Mouse (Mus musculus) ovary, postnatal 36 days (tissue): ENCODE measurements at regions not wholly inside any gene's neighbourhood (a gene's known extent, or its start where the extent isn't known, plus 50 kb on each side); places are given as distances from the start of the nearest gene placed in this dataset.

Experiments used
- DNase-seq: peaks from one replicate; pipeline ENCODE4 v3.0.0; 2022; ENCODE audit warnings: low spot score, mixed read lengths

- DNase-seq, result no peak
These were observed 259.2 kb upstream of the Csf3r start for GRCm38 (mm10) chr4:125765171-125765570.

- DNase-seq, result no peak
These were observed 247.2 kb upstream of the Csf3r start for GRCm38 (mm10) chr4:125777126-125777525.

GRCm38 (mm10) chr4:125780113-125780512 is 244.2 kb upstream of the Csf3r start:
- no peak for DNase-seq

- no peak for DNase-seq
These were observed 243.3 kb upstream of the Csf3r start for GRCm38 (mm10) chr4:125780921-125781487.

GRCm38 (mm10) chr4:125782346-125782745 is 242.0 kb upstream of the Csf3r start:
- no peak for DNase-seq

GRCm38 (mm10) chr4:125786083-125786482 is 238.3 kb upstream of the Csf3r start:
- DNase-seq, result no peak

- DNase-seq, result no peak
These were observed 229.7 kb upstream of the Csf3r start for GRCm38 (mm10) chr4:125794679-125795078.

GRCm38 (mm10) chr4:125807923-125808322 is 216.4 kb upstream of the Csf3r start:
- DNase-seq, result no peak

- no peak for DNase-seq
These were observed 214.8 kb upstream of the Csf3r start for GRCm38 (mm10) chr4:125809446-125810108.

GRCm38 (mm10) chr4:125810247-125810646 is 214.1 kb upstream of the Csf3r start:
- DNase-seq, result no peak

GRCm38 (mm10) chr4:125814311-125814710 is 210.0 kb upstream of the Csf3r start:
- DNase-seq, result no peak

- DNase-seq, result no peak
These were observed 209.1 kb upstream of the Csf3r start for GRCm38 (mm10) chr4:125815276-125815675.

- no peak for DNase-seq
These were observed 199.8 kb upstream of the Csf3r start for GRCm38 (mm10) chr4:125824525-125824924.

- no peak for DNase-seq
These were observed 197.9 kb upstream of the Csf3r start for GRCm38 (mm10) chr4:125826416-125826815.

- DNase-seq, result peak; percentile 46
These were observed 189.1 kb upstream of the Csf3r start for GRCm38 (mm10) chr4:125835250-125835649.

- no peak for DNase-seq
These were observed 176.8 kb upstream of the Csf3r start for GRCm38 (mm10) chr4:125847568-125847967.

- peak; percentile 45 for DNase-seq
These were observed 174.1 kb upstream of the Csf3r start for GRCm38 (mm10) chr4:125850300-125850699.

GRCm38 (mm10) chr4:125852545-125852944 is 171.8 kb upstream of the Csf3r start:
- no peak for DNase-seq

GRCm38 (mm10) chr4:125855983-125856591 is 168.3 kb upstream of the Csf3r start:
- no peak for DNase-seq

GRCm38 (mm10) chr4:125856781-125857180 is 167.6 kb upstream of the Csf3r start:
- DNase-seq, result no peak

- no peak for DNase-seq
These were observed 159.3 kb upstream of the Csf3r start for GRCm38 (mm10) chr4:125865057-125865456.

- no peak for DNase-seq
These were observed 158.6 kb upstream of the Csf3r start for GRCm38 (mm10) chr4:125865728-125866127.

GRCm38 (mm10) chr4:125871211-125871610 is 153.1 kb upstream of the Csf3r start:
- DNase-seq, result no peak

- DNase-seq, result no peak
These were observed 144.3 kb upstream of the Csf3r start for GRCm38 (mm10) chr4:125880028-125880427.
